Mouse (Mus musculus): ENCODE measurements around the gene Cacnb4.

GRCm38 (mm10) chr2:52475854-52476253 is 200.8 kb downstream of the Cacnb4 start:
- TF ChIP-seq CTCF (IDR thresholded peaks at IDR 0.05) (no peak), POLR2A (IDR thresholded peaks at IDR 0.05; ENCODE audit: insufficient read depth, low read depth, low read length) (no peak)

Measured in heart, adult 2 months (tissue).